Mouse (Mus musculus) thymus, postnatal 14 days (tissue): ENCODE data around the gene Zfyve19.

ENCODE experiments used
- DNase-seq: peaks from one replicate; pipeline ENCODE4 v3.0.0; 2021

Zfyve19 gene

GRCm38 (mm10) chr2:119208344-119209175 is at the start of gene Zfyve19, which contains the start of gene Dnajc17:
Gene Zfyve19 (plus strand): TSS chr2:119208617.
Gene Dnajc17 (minus strand): TSS chr2:119208795.
- DNase-seq, result peak; percentile 95

GRCm38 (mm10) chr2:119161247-119161646 is 47.2 kb upstream of the Zfyve19 start:
- DNase-seq, result no peak

GRCm38 (mm10) chr2:119163135-119163534 is 45.3 kb upstream of the Zfyve19 start:
- DNase-seq, result no peak

GRCm38 (mm10) chr2:119163999-119164398 is 44.4 kb upstream of the Zfyve19 start:
- no peak for DNase-seq

- DNase-seq, result no peak
Measured at GRCm38 (mm10) chr2:119165401-119165800, 43.0 kb upstream of the Zfyve19 start.

- no peak for DNase-seq
Measured at GRCm38 (mm10) chr2:119166901-119167865, 41.2 kb upstream of the Zfyve19 start, which contains the start of gene Gchfr. Gene Gchfr (plus strand): TSS chr2:119167773.

- DNase-seq, result no peak
Measured at GRCm38 (mm10) chr2:119167866-119168256, 40.6 kb upstream of the Zfyve19 start.

GRCm38 (mm10) chr2:119170282-119170681 is 38.1 kb upstream of the Zfyve19 start:
- DNase-seq, result no peak

GRCm38 (mm10) chr2:119171574-119171973 is 36.8 kb upstream of the Zfyve19 start:
- no peak for DNase-seq

- no peak for DNase-seq
Measured at GRCm38 (mm10) chr2:119172446-119172845, 36.0 kb upstream of the Zfyve19 start.

GRCm38 (mm10) chr2:119172862-119173576 is 35.4 kb upstream of the Zfyve19 start:
- no peak for DNase-seq

GRCm38 (mm10) chr2:119173991-119174651 is 34.3 kb upstream of the Zfyve19 start, which contains the start of gene Gm14137:
Gene Gm14137 (plus strand): TSS chr2:119174509.
- DNase-seq, result no peak

GRCm38 (mm10) chr2:119174866-119175265 is 33.6 kb upstream of the Zfyve19 start:
- no peak for DNase-seq

GRCm38 (mm10) chr2:119175614-119176013 is 32.8 kb upstream of the Zfyve19 start:
- no peak for DNase-seq

- no peak for DNase-seq
Measured at GRCm38 (mm10) chr2:119176761-119177160, 31.7 kb upstream of the Zfyve19 start.

GRCm38 (mm10) chr2:119177384-119177939 is 31.0 kb upstream of the Zfyve19 start:
- no peak for DNase-seq

- DNase-seq, result no peak
Measured at GRCm38 (mm10) chr2:119182914-119183313, 25.5 kb upstream of the Zfyve19 start.

GRCm38 (mm10) chr2:119189029-119189710 is 19.2 kb upstream of the Zfyve19 start:
- DNase-seq, result peak; percentile 85

- no peak for DNase-seq
Measured at GRCm38 (mm10) chr2:119190969-119191368, 17.4 kb upstream of the Zfyve19 start.

GRCm38 (mm10) chr2:119194140-119194539 is 14.3 kb upstream of the Zfyve19 start:
- no peak for DNase-seq
